Mouse (Mus musculus) kidney, postnatal 14 days (tissue): ENCODE measurements around the gene Sh3pxd2a.

Experiments used
- DNase-seq: peaks from one replicate; pipeline ENCODE4 v3.0.0; 2022; ENCODE audit warnings: mixed read lengths

The Sh3pxd2a gene

DNA sequence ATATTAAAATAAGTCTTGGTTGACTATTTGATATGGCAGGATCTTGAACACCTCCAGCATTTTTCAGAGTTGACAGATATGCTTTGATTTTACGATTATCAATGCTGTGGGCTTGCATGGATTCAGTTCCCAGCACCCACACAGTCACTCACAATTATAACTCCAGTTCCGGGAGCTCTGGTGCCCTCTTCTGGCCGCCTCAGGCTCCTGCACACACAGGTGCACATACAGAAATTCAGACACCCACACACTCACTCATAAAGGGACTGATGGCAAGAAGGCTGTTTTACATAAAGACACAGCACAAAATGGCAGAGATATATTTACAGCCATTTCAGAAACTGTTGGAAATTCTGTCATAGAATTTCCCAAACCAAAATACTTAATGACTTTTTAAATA, 25.0 kb upstream of the Sh3pxd2a start:
- no peak for DNase-seq

DNA sequence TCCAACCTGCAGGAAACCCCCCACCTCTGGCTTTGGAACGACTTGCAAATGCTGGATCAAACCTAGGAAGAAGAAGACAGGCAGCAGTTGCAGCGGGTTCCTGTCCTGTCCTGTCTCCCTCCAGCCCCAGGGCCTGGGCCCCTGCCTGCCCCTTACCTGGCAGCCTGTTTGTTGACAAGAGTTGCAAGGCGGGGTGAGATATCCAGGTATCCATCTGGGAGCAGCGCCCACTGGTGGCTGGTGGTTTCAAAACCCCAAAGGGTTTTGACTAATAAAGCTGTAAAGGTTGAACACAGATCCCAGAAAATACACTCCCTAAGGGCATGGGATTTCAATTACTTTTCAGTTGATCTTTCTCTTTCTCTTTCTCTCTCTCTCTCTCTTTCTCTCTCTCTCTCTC, 24.0 kb upstream of the Sh3pxd2a start:
- DNase-seq, result peak; percentile 35

DNA sequence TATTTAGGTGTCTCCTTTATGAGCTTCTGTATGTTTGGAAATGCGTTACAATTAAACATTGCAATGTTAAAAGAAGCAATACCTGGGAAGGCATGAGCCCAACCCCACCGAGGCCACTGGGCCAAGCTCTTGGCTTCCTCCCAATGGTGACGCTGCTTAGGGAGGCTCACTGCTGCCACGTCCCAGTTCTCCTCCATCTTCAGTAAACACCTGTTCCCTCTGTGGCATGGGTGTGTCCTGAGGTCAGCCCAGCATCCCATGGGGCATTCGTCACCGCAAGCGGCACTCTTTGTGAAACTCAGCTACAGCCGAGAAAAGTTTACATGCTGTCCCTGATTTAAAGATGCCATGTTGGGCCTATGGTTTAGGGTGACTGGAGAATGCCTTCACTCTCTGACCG, 23.4 kb upstream of the Sh3pxd2a start:
- DNase-seq, result no peak

DNA sequence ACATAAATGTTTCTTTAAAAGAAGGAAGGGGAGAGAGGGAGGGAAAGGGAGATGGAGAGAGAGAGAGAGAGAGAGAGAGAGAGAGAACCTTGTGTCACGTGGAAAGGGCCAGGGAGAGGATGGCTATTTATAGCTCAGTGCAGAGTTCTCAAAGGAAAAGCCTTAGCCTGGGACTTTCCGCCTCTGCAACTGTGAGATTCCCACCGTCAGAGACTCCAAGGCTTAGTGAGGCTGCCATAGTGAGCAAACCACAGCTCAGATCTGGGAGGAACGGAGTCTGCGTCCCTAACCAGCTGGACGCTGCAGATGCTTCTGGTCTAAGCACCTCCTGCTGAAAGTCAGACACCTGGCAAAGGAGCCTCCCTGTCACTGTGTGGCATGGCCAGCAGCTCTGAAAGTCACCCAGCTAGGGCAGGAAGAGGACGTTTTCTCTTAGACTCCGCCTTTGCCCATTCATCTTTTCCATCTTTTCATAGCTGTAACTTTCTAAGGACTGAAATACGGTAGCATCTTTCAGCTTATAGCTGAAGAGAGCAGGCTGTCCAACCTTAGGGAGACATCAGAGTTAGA, 21.9 kb upstream of the Sh3pxd2a start:
- no peak for DNase-seq

DNA sequence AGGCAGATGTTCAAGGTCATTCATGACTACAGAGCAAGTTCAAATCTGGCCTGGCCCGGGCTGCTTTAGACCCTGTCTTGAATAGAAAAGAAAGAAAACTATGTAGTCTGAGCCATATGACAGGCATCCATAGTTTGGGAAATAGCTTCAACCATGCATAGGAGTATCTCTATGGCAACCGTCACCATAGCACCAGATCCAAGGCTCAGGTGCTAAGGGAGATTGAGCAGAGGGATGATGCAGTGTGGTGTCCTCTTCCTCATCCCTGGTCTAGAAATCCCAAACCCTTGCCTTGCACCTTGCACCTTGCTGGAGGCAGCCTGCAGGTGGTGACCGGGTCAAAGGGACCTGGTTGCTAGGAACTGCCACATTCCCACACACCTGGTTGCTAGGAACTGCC, 19.9 kb upstream of the Sh3pxd2a start:
- no peak for DNase-seq

DNA sequence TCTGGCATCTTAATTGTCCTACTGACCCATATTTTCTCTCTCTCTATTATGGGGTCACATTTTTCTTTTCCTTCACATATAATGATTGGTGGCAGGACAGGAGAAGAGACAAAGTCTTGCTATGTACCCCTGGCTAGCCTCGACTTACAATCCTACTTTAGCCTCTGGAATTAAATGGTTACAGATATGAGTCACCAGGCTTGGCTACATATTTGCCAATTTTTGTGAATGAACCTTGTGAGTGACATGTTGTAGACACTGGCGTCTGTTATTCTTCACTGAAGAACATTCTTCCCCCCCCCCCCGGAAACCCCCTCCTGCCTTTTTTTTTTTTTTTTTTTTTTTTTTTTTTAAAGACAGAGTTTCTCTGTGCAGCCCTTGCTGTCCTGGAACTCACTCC, 19.1 kb upstream of the Sh3pxd2a start:
- DNase-seq, result no peak

DNA sequence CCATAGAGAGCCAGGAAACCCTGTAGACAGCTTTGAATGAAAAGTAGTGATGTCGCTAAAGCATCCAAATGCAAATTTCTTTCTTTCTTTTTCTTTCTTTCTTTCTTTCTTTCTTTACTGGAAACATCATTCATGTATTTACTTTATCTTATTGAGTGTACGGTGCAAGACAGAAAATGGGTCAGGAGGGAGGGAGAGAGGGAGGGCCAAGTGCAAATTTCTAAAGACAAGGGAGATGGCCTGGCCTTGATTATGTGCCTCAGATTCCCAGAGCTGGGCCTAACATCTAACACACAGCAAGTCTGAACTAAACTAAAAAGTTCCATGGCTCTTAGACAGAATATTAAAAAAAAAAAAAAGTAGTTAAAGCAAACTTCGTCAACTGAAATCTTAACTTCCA, 9.3 kb upstream of the Sh3pxd2a start:
- no peak for DNase-seq

DNA sequence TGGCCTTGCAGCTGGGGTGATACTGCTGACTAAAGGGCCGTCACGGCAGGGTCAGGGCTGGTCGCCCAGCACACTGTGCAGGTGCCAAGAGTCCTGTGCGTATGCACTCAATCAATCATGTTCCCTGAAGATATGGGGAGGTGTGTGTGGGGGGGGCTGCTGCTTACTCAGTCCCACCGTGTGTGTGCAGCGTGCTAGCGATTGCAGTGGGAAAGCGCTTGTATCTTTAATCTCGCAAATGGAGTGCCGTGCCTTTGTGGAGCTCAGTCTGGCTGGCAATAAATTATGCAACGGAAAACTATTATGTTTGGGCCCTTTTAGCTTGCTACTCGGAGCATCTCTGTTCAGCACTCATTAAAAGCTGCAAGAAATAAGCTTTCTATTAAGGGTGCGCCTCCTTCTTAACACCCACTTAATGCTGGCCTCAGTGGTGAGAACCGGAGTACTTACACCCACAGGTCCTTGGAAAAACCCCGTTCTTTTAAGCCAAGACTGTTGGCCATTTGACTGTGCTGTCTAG, 8.7 kb upstream of the Sh3pxd2a start:
- no peak for DNase-seq

DNA sequence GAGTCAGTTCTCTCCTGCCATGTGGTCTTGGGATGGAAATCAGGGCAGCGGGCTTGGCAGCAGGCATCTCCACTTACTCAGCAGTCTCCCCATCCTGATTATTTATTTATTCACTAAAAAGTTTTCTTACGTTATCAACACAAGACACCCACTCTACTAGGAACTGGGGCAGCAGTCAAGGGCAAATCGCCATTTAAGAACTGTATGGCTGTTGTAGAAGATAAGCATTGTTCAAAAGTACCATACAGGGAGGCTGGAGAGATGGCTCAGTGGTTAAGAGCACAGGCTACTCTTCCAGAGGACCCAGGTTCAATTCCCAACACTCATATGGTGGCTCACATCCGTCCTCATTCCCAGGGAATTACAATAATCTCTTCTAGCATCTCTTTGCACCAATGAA, 7.6 kb upstream of the Sh3pxd2a start:
- no peak for DNase-seq

DNA sequence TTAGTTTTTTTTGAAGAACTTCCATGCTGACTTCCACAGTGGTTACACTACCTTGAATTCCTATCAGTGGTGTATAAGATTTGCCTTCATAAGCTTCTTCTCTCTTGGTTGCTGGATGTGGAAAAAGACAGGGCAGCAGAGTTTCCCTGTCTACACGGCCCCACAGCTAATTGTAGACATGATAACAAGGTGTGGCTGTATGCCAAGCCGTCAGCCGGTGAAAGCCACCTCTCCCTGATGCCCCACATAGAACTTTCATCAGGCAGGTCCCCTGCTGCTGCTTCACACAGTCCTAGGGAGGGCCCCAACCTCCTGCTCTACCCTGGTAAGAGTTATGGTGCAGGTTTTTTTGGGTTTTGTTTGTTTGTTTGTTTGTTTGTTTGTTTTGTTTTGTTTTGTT, 4.5 kb upstream of the Sh3pxd2a start:
- DNase-seq, result no peak

DNA sequence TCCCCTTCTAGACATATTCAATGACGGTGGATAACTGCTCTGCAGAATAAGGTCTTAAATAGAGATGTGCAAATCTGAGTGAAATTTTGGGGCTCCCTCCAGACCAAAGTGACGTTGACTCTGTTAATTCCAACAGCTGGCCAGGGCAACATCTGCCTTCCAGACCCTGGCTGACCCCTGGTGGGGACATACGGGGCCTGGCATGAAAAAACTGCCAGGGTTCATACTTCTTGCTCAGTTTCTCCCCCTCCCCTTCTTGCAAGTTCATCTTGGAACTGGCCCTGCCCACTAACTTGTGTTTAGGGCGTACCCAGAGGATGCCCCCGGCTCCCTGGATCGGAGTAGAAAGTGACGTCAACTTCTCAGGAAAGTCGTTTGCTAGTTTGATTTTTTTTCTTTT, 2.6 kb upstream of the Sh3pxd2a start:
- DNase-seq, result no peak

DNA sequence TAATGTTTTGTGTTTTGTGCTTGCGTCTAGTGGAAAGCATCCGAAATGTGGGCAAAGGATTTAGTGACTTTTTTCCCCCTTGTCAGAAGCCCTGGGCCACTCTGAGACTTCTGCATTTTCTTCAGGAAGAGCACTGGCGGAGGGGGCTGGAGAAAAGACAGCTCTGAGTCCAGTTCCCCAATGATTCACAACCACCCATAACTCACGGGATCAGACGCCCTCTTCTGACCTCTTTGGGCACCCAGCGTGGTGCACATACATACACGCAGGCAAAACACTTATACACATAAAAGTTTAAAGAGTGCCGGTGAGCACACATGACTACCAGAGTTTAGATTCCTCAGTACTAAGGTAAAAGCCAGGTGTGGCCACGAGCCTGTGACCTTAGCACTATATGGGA, 1.3 kb upstream of the Sh3pxd2a start:
- DNase-seq, result no peak

DNA sequence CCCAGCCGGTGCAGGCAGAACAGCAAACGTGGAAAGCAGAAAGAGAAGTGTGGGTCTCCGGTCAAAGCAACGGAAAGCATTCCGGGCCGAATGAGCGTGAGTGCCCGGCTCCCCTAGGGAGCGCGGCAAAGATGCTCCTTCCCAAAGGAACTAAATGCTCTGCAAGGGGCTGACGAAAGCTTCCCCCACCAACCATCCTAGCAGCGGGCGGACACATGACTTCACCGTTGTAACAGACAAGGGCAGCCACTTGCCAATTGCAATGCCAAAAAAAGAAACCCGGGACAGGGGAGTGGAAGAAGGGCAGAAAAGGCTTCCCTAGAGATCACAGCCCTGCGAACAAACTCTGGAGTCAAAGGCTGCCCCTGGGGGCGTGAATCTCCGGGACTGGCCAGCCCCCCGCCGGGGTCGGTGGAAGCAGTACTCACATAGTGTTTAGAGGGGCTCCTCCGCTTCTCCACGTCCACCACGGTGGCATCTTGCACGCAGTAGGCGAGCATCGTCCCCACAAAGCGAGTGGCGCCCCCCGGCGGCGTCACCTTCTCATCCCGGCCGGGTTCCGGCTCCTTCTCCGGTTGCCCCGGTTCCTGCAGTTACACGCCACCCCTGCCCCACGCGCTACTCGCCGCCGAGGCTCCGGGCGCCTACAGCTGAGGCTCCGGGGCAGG, 431 bp downstream of the Sh3pxd2a start:
- peak; percentile 81 for DNase-seq

DNA sequence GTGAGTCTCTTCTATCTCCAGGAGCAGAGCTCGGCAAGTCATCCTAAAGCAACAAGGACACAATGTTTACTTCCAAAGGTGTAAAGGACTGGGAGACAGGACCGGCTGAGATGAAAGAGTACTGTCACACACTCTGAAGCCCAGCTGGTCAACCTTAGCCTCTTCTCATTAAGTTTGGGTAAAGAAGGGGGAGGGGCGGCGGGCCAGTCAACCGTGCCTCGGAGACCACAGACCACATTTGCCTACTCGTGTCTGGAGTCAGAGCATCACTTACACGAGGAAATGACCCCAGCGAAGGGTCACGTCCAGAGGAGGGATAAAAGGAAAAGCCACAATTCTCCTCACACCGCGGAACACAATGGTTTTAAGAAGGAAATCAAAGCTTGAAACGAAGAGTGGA, 995 bp downstream of the Sh3pxd2a start:
- no peak for DNase-seq

DNA sequence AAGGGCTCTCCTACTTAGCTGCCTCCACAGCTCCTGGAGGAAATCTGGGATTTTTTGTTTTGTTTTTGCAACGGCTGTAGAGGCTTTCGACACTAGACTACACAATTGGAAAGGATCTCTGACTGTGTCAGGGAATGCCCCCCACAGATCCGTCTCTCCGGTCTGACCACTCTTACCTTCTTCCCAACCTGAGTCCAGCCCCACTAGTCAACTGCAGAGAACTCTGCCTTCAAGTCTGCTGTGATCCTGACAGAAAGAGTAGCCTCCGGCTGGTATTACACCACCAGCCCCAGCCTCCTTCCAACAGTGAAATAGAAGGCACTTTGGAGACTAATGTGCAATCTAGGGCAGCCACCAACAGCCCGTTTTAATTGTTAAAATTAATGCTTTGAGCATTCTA, 1.5 kb downstream of the Sh3pxd2a start:
- DNase-seq, result no peak

DNA sequence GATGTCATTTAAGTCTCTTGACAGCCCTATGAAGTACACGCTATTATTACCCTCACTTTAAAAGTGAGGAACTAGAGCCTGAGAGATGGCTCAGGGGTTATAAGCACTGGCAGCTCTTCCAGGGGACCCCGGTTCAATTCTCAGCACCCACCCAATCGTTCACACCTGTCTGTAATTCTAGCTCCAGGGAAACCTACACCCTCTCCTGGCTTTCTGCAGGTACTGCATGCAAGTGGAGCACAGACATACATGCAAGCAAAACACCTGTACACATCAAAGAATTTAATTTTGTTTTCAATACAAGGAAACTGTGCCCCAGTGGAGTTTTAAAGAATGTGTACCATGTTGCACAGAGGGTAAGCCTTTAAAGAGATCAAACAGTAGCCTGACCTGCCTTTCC, 2.4 kb downstream of the Sh3pxd2a start:
- no peak for DNase-seq

DNA sequence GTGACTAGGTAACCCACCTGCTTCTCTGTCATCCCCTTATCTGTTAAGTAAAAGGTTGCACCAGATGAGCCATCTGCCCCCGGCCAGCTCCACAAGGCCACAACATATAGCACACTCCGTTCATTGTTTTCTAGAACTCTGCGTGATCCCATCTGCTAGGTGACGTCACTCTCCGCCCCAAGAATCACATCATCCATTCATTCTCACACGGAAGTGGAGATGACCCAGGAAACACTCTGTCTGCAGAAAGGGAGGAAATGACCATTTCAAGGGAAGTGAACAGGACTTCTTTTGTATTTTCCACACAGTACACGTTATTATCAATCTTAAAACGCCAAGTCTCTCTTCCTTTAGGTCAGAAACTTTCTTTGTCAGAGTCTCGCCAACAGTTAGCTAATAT, 2.8 kb downstream of the Sh3pxd2a start:
- DNase-seq, result no peak

DNA sequence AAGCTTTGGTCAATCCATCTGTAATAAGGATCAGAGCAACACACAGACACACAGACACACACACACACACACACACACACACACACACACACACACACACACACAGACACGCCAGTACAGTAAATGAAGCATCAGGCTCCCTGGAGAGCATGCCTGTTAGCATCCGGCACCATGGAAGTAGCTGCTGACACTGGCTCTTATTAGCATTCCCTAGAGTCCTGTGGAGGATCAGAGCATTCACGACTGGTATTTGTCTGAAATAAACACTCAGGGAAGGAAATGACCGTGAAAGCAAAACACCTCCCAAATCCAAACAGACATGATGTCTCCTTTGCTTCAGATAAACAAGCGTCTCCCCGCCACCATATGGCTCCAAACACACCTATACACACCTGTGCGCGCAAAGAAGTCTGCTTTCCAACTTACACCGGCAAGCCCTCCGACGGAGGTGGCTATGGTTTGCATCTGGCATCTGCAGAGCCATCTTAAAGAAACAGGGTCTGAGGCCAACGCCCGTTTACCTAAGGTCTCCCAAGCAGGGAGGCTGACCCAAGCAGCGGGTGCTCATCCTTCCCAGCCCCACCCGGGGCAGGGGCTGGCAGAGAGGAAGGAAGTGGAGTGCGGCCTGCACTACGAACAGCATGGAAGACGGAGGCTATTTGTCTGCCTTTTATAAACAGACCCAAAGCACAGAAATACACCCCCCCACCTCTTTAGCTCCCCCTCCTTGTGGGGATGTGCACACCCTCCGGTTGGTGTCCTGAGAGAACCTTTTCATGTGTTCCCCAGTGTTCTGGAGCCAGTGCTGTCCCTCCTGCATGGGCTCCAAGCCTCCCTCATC, 3.9 kb downstream of the Sh3pxd2a start:
- no peak for DNase-seq

DNA sequence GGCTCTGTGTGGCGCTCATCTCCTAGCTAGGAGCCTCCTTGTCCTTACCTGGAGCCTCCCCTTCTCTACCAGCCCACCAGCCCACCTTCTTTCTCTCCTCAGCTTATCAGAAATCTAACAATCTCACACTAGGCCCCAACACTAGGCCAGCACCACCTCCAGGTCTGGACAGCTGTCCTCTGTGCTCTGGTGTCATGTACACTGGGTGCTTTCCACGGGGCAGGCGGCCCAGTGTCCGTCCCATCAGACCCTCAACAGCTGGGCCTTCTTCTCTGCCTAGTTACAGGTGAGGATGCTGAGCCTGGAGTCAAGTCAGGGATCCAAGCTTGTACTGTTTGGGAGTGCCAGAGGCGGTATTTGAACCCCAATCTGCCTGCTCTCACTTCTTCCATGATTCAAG, 5.0 kb downstream of the Sh3pxd2a start:
- no peak for DNase-seq

DNA sequence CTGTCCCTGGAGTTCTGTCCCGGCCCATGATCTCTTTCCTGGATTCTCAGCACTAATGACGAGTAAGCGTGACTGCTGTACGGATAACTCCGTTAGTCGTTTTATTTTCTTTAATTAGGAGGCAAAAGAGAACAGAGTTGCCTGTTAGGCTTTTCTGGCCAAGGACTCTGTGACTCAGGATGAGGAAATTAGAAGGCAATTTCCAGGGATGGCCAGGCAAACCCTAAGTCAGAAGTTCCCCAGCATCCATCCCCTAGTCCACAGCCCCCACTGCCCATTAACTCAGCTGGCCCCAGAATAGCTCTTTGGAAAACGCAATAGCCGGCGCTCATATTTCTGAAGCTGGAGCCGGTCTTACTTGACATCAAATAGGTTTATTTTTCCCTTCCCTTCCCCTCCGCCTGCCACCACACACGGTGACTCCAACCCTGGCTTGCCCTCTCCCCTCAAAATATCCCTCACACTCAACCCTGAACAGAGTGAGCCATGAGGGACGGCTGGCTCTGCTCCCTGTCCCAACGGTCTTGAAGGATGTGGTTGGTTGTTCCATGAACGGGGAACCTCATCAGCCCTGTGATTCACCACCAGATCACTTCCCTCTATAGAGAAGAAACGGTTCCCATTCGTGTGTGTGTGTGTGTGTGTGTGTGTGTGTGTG, 5.6 kb downstream of the Sh3pxd2a start:
- DNase-seq, result no peak

DNA sequence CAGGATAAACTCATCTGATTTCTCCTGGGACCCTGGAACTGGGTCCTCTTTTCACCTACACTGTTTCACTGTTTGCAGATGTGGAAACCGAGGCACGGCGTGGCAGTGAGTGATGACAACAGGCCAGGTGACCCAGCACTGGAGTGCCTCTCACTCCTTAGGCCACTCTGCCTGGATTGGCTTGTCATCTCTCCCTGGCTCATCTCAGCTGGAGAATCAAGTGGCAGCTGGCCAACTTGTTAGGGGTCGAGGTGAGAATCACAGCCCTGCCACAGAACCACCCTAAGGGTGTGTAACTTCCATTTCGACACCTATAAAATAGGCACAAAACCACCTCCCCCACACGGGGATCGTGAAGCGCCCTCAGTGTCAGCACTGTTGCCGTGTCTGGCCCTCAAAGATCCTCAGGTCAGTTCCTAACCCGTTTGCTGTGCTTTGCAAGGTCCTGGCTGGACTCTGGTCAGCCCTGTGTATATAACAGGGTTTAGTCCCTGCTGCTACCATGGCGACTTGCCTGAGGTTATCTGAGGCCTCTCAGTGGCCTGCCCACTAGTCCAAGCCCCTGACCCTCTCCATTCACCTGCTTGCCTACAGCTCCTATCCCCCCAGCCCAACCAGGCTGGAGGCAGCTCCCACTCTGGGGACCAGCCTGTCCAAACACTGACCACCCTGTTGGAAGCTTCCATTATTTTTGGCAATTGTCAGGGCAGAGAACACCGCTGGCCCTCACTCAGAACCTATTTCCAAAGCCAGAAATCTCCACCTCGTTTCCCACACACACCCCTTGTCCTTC, 6.3 kb downstream of the Sh3pxd2a start:
- DNase-seq, result peak; percentile 48

DNA sequence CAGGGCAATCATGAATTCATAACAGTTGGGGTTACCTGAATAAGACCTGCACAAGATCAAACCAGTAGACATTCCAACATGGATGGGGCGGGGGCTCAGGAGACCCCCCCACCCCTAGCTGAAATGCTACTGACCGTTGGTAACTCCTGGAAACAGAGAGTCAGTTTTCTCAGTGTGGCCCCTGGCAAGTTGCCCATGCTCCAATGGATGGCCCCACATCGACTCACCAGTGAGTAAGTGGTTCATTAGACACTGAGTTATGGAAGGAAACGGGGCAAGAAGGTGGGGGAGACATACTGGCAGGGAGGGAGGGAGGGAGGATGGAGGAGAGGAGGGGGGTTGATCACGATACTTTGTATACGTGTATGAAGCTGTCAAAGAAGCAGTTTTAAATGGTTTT, 8.2 kb downstream of the Sh3pxd2a start:
- DNase-seq, result no peak
